Mouse (Mus musculus) liver, embryonic 11.5 days (tissue): Measurements from ENCODE around the gene AC140267.1. TPM values are rescaled to one million over a fixed set of nuclear protein-coding genes. Genes with fewer than 3 reads are reported as not detected.

Experiments used
- ATAC-seq: fragments of 200-750 bp; cut with Nextera tagmentation; replicated peaks from 2 replicates; pipeline ENCODE4 v1.8.0; 2017; ENCODE audit warnings: moderate number of reproducible peaks, mild to moderate bottlenecking, moderate TSS enrichment, moderate library complexity; ENCODE audit not compliant: low FRiP score
- DNase-seq: peaks from one replicate; pipeline ENCODE4 v3.0.0-alpha.2; 2017; ENCODE audit warnings: low spot score
- H3K27ac ChIP-seq: fragments of 300-500 bp; sonication (generic); 2 replicates; pipeline ENCODE4 v1.5.1; 2014; ENCODE audit warnings: mild to moderate bottlenecking, low read depth, low read length, control low read depth
- H3K27me3 ChIP-seq: fragments of 300-500 bp; sonication (generic); replicated peaks from 2 replicates; pipeline ENCODE4 v1.6.1; 2014; ENCODE audit warnings: low read length, mixed read lengths; ENCODE audit not compliant: control insufficient read depth, insufficient read depth
- H3K36me3 ChIP-seq: fragments of 300-500 bp; sonication (generic); 2 replicates; pipeline ENCODE4 v1.6.1; 2014; ENCODE audit warnings: mild to moderate bottlenecking, low read length, moderate library complexity, mixed read lengths; ENCODE audit not compliant: control insufficient read depth, insufficient read depth
- H3K4me1 ChIP-seq: fragments of 300-500 bp; sonication (generic); replicated peaks from 2 replicates; pipeline ENCODE4 v1.6.1; 2014; ENCODE audit warnings: low read length, mixed read lengths; ENCODE audit not compliant: control insufficient read depth, insufficient read depth
- H3K4me2 ChIP-seq: fragments of 300-500 bp; sonication (generic); 2 replicates; pipeline ENCODE4 v1.6.1; 2014; ENCODE audit warnings: mild to moderate bottlenecking, control low read depth, moderate library complexity
- H3K4me3 ChIP-seq: fragments of 300-500 bp; sonication (generic); 2 replicates; pipeline ENCODE4 v1.5.1; 2014; ENCODE audit warnings: low read depth, low read length, control low read depth
- H3K9ac ChIP-seq: fragments of 300-500 bp; sonication (generic); 2 replicates; pipeline ENCODE4 v1.6.1; 2014; ENCODE audit warnings: low read depth, low read length, control low read depth
- H3K9me3 ChIP-seq: fragments of 300-500 bp; sonication (generic); 2 replicates; pipeline ENCODE4 v1.6.1; 2016; ENCODE audit warnings: low read length, inconsistent platforms, mixed read lengths; ENCODE audit not compliant: control insufficient read depth
- WGBS: fragments of 180-500 bp; shearing (Covaris S2); extraction: QIAGEN DNeasy Blood & Tissue Kit; methylation state at CpG from one replicate; pipeline ENCODE4 v1.1.7; 2014; 5-methylcytosine and 5-hydroxymethylcytosine counted together
- polyA plus RNA-seq: library from polyadenylated mRNA; unstranded; fragments of >200 nt; fragmentation: Nextera tagmentation; extraction: Ambion mirVana; gene quantifications from 2 replicates; pipeline ENCODE4 v1.2.1, GENCODE M21; 2014

The AC140267.1 gene
- polyA plus RNA-seq, 1 experiment from 2014 or later: not detected

GRCm38 (mm10) chr15:80280646-80281045 is 45.0 kb downstream of the AC140267.1 start:
- peaks cover 32% of the 10 kb centered on the region for H3K27me3 ChIP-seq
- no peak overlapping the region for H3K27ac ChIP-seq
- no peaks in the 10 kb centered on the region for H3K36me3 ChIP-seq
- no peak for DNase-seq
- H3K4me1 ChIP-seq: no peaks in the 10 kb centered on the region
- ATAC-seq: no peak
- no peak overlapping the region for H3K9ac ChIP-seq
- no peak overlapping the region for H3K4me2 ChIP-seq
- H3K9me3 ChIP-seq: no peaks in the 10 kb centered on the region
- no peak overlapping the region for H3K4me3 ChIP-seq
- 26% methylated on average over 6 of the region's 6 CpGs for WGBS

Other genes with a start within 250 kb of the AC140267.1 start
- 2.4 and 2.7 TPM in 2 replicates for gene Pdgfb, start 220.9 kb upstream of the AC140267.1 start, polyA plus RNA-seq
- gene Syngr1, start 144.5 kb upstream of the AC140267.1 start, polyA plus RNA-seq: 32.2 and 38.6 TPM in 2 replicates
- 1,449 and 1,469 TPM in 2 replicates for gene Rpl3, start 144.0 kb upstream of the AC140267.1 start, polyA plus RNA-seq
- gene Tab1, start 102.7 kb upstream of the AC140267.1 start, polyA plus RNA-seq: 25.9 and 28.7 TPM in 2 replicates
- gene Mgat3, start 62.1 kb upstream of the AC140267.1 start, polyA plus RNA-seq: 2.5 and 2.7 TPM in 2 replicates
- 35.8 and 44.9 TPM in 2 replicates for gene Mief1, start 1.8 kb upstream of the AC140267.1 start, polyA plus RNA-seq
- 186 and 188 TPM in 2 replicates for gene Atf4, start 19.3 kb downstream of the AC140267.1 start, polyA plus RNA-seq
- gene Rps19bp1, start 28.5 kb downstream of the AC140267.1 start, polyA plus RNA-seq: 75.4 and 80.8 TPM in 2 replicates
- 0.01 and 0.14 TPM in 2 replicates for gene Cacna1i, start 51.4 kb downstream of the AC140267.1 start, polyA plus RNA-seq